Mouse (Mus musculus) liver, embryonic 14.5 days (tissue): Measurements from ENCODE around the gene Flt3. TPM values are rescaled to one million over a fixed set of nuclear protein-coding genes. Genes with fewer than 3 reads are reported as not detected.

Experiments
- ATAC-seq: fragments of 200-750 bp; cut with Nextera tagmentation; 2 replicates; pipeline ENCODE4 v1.8.0; 2017; ENCODE audit warnings: moderate number of reproducible peaks, mild to moderate bottlenecking, moderate library complexity; ENCODE audit not compliant: insufficient read depth
- DNase-seq, 3 experiments: peaks; one replicate each; pipeline ENCODE4 v3.0.0-alpha.2; 2012 to 2013; ENCODE audit warnings: low read depth in 3 of 3, low spot score in 3 of 3
- H3K27ac ChIP-seq: fragments of 300-500 bp; sonication (generic); 2 replicates; pipeline ENCODE4 v1.5.1; 2014; ENCODE audit warnings: moderate library complexity, mild to moderate bottlenecking, control low read depth, inconsistent platforms
- H3K27me3 ChIP-seq: fragments of 300-500 bp; sonication (generic); 2 replicates; pipeline ENCODE4 v1.6.1; 2014; ENCODE audit warnings: mild to moderate bottlenecking, low read length, moderate library complexity; ENCODE audit not compliant: control insufficient read depth, insufficient read depth
- H3K36me3 ChIP-seq: fragments of 300-500 bp; sonication (generic); replicated peaks from 2 replicates; pipeline ENCODE4 v1.6.1; 2014; ENCODE audit warnings: low read depth; ENCODE audit not compliant: control insufficient read depth, insufficient read depth
- H3K4me1 ChIP-seq, 2 experiments: fragments of 200-500 bp in 1 of 2; fragments of 300-500 bp in 1 of 2; sonication (generic) in 1 of 2; replicated peaks; 2 replicates each; pipeline ENCODE4 v1.6.1; 2012 to 2014; ENCODE audit warnings: antibody characterized with exemption in 1 of 2, inconsistent platforms in 1 of 2, low read length in 1 of 2; ENCODE audit not compliant: control insufficient read depth in 2 of 2, insufficient read depth in 2 of 2
- H3K4me2 ChIP-seq: fragments of 300-500 bp; sonication (generic); 2 replicates; pipeline ENCODE4 v1.6.1; 2014; ENCODE audit warnings: low read depth, mild to moderate bottlenecking, control low read depth, moderate library complexity
- H3K4me3 ChIP-seq, 2 experiments: fragments of 200-500 bp in 1 of 2; fragments of 300-500 bp in 1 of 2; sonication (generic) in 1 of 2; 2 replicates each; pipeline ENCODE4 v1.5.1; 2012 to 2014; ENCODE audit warnings: low read depth in 2 of 2, low read length in 2 of 2, mild to moderate bottlenecking in 2 of 2, control low read depth in 1 of 2, inconsistent platforms in 1 of 2, moderate library complexity in 1 of 2; ENCODE audit not compliant: insufficient read depth in 1 of 2
- H3K9ac ChIP-seq: fragments of 300-500 bp; sonication (generic); replicated peaks from 2 replicates; pipeline ENCODE4 v1.6.1; 2014; ENCODE audit warnings: mild to moderate bottlenecking, control low read depth, moderate library complexity
- H3K9me3 ChIP-seq: fragments of 300-500 bp; sonication (generic); 2 replicates; pipeline ENCODE4 v1.6.1; 2016; ENCODE audit warnings: low read length, mixed read lengths; ENCODE audit not compliant: control insufficient read depth
- CTCF ChIP-seq: IDR thresholded peaks from 2 replicates; pipeline ENCODE4 v1.5.1; 2016; ENCODE audit warnings: antibody characterized with exemption, low read depth, control low read depth
- EP300 ChIP-seq: IDR thresholded peaks from 2 replicates; pipeline ENCODE4 v1.6.1; 2016; ENCODE audit warnings: antibody characterized with exemption, low read depth
- WGBS: fragments of 180-500 bp; shearing (Covaris S2); extraction: QIAGEN DNeasy Blood & Tissue Kit; methylation state at CpG from one replicate; pipeline ENCODE4 v1.1.7; 2014; ENCODE audit not compliant: insufficient replicate concordance; 5-methylcytosine and 5-hydroxymethylcytosine counted together
- polyA plus RNA-seq, 2 experiments: library from polyadenylated mRNA; depleted of rRNA in 1 of 2; stranded (reverse) in 1 of 2; unstranded in 1 of 2; fragments of >200 nt; fragmentation: Nextera tagmentation in 1 of 2; extraction: Ambion mirVana in 1 of 2; gene quantifications; 2 replicates each; pipeline versions ENCODE4 v1.2.1 to v1.2.3; 2012 to 2014

The Flt3 gene
- polyA plus RNA-seq, 2 experiments: 0.88 to 1.2 TPM

- no peak overlapping the region for H3K4me2 ChIP-seq
Measured at GRCm38 (mm10) chr5:147308451-147308850, 91.8 kb downstream of the Flt3 start.

GRCm38 (mm10) chr5:147307398-147307785, 92.9 kb downstream of the Flt3 start:
- Histone ChIP-seq H3K4me2 (no peak overlapping the region), H3K36me3 (no peaks in the 10 kb centered on the region), H3K9ac (no peak overlapping the region), H3K4me3 (no peak overlapping the region), H3K27ac (no peak overlapping the region), H3K4me1 (no peaks in the 10 kb centered on the region), H3K27me3 (peaks cover 98% of the 10 kb centered on the region), H3K9me3 (no peaks in the 10 kb centered on the region)
- 5% methylated on average over 12 of the region's 12 CpGs for WGBS
- no peak for DNase-seq
- ATAC-seq: no peak
- TF ChIP-seq EP300: no peak
- no peak for TF ChIP-seq CTCF

More at GRCm38 (mm10) chr5:147308451-147308850, 91.8 kb downstream of the Flt3 start:
- Histone ChIP-seq H3K9ac (no peak overlapping the region), H3K4me3 (no peak overlapping the region), H3K27ac (no peak overlapping the region), H3K4me1 (no peaks in the 10 kb centered on the region), H3K9me3 (no peaks in the 10 kb centered on the region), H3K36me3 (no peaks in the 10 kb centered on the region), H3K27me3 (peaks cover 98% of the 10 kb centered on the region)
- ATAC-seq (no peak), DNase-seq (no peak)
- TF ChIP-seq CTCF: no peak
- TF ChIP-seq EP300: no peak
- WGBS: 13% methylated on average over 9 of the region's 9 CpGs

DNA sequence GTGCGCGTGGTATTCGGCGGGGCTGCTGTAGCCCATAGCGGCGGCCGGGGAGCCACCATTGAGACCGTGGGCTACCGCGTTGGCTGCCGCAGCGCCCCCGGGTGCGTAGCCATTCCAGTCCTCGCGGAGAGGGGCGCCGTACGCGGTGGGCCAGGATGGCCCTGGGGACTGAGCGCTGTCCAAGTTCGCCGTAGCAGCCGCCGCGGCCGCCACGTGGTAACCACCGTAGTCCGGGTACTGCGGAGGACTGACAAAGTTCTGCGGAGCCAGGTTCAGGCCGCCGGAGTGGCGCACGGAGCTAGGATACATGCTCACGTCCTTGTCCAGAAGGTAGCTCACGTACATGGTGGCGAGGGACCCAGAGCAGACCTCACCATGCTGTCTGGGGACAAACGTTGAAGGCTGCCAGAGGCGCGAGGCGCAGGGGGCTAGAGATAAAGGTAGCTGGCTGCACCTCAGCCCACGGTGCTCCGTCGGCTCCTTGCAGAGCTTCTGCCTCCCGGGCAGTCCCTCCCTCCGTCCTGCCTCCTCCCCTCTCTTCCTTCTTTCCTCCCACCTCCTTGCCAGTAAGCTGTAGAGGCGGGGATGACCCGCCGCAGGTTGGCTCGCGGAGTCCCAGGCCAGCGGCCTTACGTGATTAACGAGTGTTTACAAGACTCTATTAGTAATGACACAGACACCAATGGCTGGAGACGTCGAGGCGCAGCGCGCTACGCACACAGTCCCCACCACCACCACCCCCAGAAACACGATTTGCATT, 93.5 kb downstream of the Flt3 start, which contains the start of gene Cdx2:
Gene Cdx2, minus strand, starts transcription at position 633 of the 760 bp plus-strand sequence.
- Histone ChIP-seq H3K4me1 (no peaks in the 10 kb centered on the region), H3K9ac (no peak within 1 kb of the TSS), H3K27me3 (peaks cover 98% of the 10 kb centered on the region), H3K9me3 (no peaks in the 10 kb centered on the region), H3K4me3 (no peak within 1 kb of the TSS), H3K4me2 (no peak within 1 kb of the TSS), H3K36me3 (no peaks in the 10 kb centered on the region), H3K27ac (no peak within 1 kb of the TSS)
- no peak for DNase-seq
- 2% methylated on average over 63 of the region's 63 CpGs for WGBS
- TF ChIP-seq CTCF: no peak
- TF ChIP-seq EP300: no peak
- ATAC-seq: no peak

- Histone ChIP-seq H3K9ac (no peak overlapping the region), H3K9me3 (no peaks in the 10 kb centered on the region), H3K4me3 (no peak overlapping the region), H3K27ac (no peak overlapping the region), H3K4me1 (no peaks in the 10 kb centered on the region), H3K36me3 (no peaks in the 10 kb centered on the region), H3K4me2 (no peak overlapping the region), H3K27me3 (peaks cover 98% of the 10 kb centered on the region)
- ATAC-seq (no peak), DNase-seq (no peak)
- WGBS: under 1% methylated on average over 58 of the region's 58 CpGs
- TF ChIP-seq EP300: no peak
- no peak for TF ChIP-seq CTCF
Measured at GRCm38 (mm10) chr5:147305856-147306637, 94.2 kb downstream of the Flt3 start.

DNA sequence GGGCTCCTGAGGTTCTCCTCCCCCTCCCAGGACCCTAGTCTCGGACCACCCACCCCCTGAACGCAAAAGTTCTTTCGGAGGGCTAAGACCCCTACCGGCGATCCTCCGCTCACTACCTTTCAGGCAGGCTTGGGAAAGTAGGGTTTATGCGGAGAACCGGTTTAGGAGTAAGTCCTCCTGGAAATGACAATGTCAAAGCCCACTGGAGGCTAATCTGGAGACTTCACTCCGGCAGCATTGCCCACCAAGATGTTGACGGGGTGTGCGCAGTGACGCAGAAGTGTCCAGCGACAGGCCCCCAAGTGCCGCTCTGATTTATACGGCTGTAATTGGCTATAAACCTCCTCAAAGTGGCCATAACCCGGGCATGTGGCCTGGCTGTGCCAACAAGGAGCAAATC, 95.1 kb downstream of the Flt3 start:
- no peaks in the 10 kb centered on the region for H3K9me3 ChIP-seq
- H3K4me1 ChIP-seq: no peaks in the 10 kb centered on the region
- H3K4me3 ChIP-seq: no peak overlapping the region
- 4% methylated on average over 16 of the region's 16 CpGs for WGBS
- DNase-seq: no peak
- no peak for ATAC-seq
- no peak overlapping the region for H3K27ac ChIP-seq
- H3K9ac ChIP-seq: no peak overlapping the region
- H3K36me3 ChIP-seq: no peaks in the 10 kb centered on the region
- no peak overlapping the region for H3K4me2 ChIP-seq
- peaks cover 98% of the 10 kb centered on the region for H3K27me3 ChIP-seq
- no peak for TF ChIP-seq CTCF
- no peak for TF ChIP-seq EP300
